Mouse (Mus musculus) myocyte (in vitro differentiated cells): Measurements from ENCODE around the gene Mtf1.

Experiments used
- E2F4 ChIP-seq: IDR thresholded peaks from one replicate; pipeline ENCODE4 v1.6.1; 2011; ENCODE audit warnings: mild to moderate bottlenecking, control low read depth, moderate library complexity; ENCODE audit not compliant: insufficient read depth
- MAX ChIP-seq: IDR thresholded peaks from one replicate; pipeline ENCODE4 v1.6.1; 2011; ENCODE audit warnings: low read depth, mild to moderate bottlenecking, control low read depth
- POLR2A ChIP-seq: IDR thresholded peaks from one replicate; pipeline ENCODE4 v1.6.1; 2011; ENCODE audit warnings: low read depth, mild to moderate bottlenecking, control low read depth, moderate library complexity; ENCODE audit not compliant: insufficient read length
- POLR2AphosphoS2 ChIP-seq: IDR thresholded peaks from one replicate; pipeline ENCODE4 v1.6.1; 2011; ENCODE audit warnings: low read depth, control low read depth; ENCODE audit not compliant: insufficient read length
- USF1 ChIP-seq: IDR thresholded peaks from one replicate; pipeline ENCODE4 v1.6.1; 2011; ENCODE audit warnings: low read depth, mild to moderate bottlenecking, control low read depth, moderate library complexity

DNA sequence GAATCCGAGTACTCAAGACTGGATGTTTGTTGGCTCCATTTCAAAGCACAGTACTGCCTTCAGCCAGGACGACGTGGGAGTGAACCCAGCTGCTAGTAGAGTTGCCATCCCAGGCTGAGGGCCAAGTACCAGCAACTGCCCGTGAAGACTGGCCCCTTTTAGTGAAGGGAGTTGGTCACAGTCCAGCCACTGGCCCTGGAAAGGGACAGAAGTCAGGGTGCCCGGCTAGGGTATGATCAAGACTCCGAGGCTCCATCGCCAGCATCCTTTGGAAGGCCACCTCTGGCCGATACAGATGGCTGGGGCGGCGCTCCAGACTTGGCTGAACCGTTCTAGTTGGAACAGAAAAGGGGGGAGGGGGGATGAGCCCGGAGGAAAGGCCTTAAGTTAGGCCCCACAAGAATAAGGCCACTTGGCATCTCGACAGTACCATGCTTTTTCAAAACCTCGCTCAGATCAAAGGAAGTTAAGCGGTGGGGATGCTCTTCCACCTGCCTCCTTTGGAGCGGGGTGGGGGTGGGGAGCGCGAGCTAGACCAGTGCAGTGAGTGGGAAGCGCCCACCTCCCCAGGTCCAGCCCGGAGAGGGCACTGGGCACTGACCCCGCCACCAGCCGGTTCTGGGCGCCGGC, 47.8 kb downstream of the Mtf1 start:
- TF ChIP-seq MAX (no peak), USF1 (no peak), E2F4 (no peak), POLR2A (no peak), POLR2AphosphoS2 (peak; percentile 65)
